Mouse (Mus musculus): ENCODE data around the gene Pvrig.
"Not testable (repeated sequence)": the region's sequence is repeated elsewhere in the genome, so short reads cannot be mapped to it uniquely, and the experiment has no call there.

The Pvrig gene

GRCm38 (mm10) chr5:138341661-138342060 is at the start of gene Pvrig:
Gene Pvrig, plus strand, starts transcription at chr5:138341961.
- DNase-seq: no peak

GRCm38 (mm10) chr5:138294158-138294557 is 47.6 kb upstream of the Pvrig start:
- DNase-seq: no peak

- DNase-seq: no peak
These were observed 42.1 kb upstream of the Pvrig start for GRCm38 (mm10) chr5:138299613-138300012.

GRCm38 (mm10) chr5:138312795-138313194 is 29.0 kb upstream of the Pvrig start:
- DNase-seq: no peak

- no peak for DNase-seq
These were observed 1.5 kb downstream of the Pvrig start for GRCm38 (mm10) chr5:138343216-138343615.

- DNase-seq: not testable (repeated sequence)
These were observed 21.4 kb downstream of the Pvrig start for GRCm38 (mm10) chr5:138363208-138363607.

- DNase-seq: not testable (repeated sequence)
These were observed 23.6 kb downstream of the Pvrig start for GRCm38 (mm10) chr5:138365347-138365746.

All from lung, postnatal 36 days (tissue).